Mouse (Mus musculus) C2C12 (cell line): ENCODE measurements at regions not wholly inside any gene's neighbourhood (a gene's known extent, or its start where the extent isn't known, plus 50 kb on each side); places are given as distances from the start of the nearest gene placed in this dataset.

ENCODE experiments used
- CEBPB ChIP-seq: IDR thresholded peaks from one replicate; pipeline ENCODE4 v1.6.1; 2011; ENCODE audit warnings: low read depth, mild to moderate bottlenecking, control low read depth, moderate library complexity
- CTCF ChIP-seq: IDR thresholded peaks from one replicate; pipeline ENCODE4 v1.5.1; 2011; ENCODE audit not compliant: control insufficient read depth, insufficient read depth, insufficient read length
- MYOD1 ChIP-seq: IDR thresholded peaks from one replicate; pipeline ENCODE4 v1.6.1; 2011; ENCODE audit warnings: low read depth; ENCODE audit not compliant: control insufficient read depth, insufficient read length

GRCm38 (mm10) chr12:16425980-16426379 is 184.8 kb downstream of the Lpin1 start:
- TF ChIP-seq CTCF, result no peak
- no peak for TF ChIP-seq MYOD1
- no peak for TF ChIP-seq CEBPB
